Mouse (Mus musculus): Measurements from ENCODE around the gene Slc9a7. TPM values are rescaled to one million over a fixed set of nuclear protein-coding genes. Genes with fewer than 3 reads are reported as not detected.
A peak's percentile ranks its signal among the peaks of the same experiment; 100 is the strongest.

Slc9a7 gene
- polyA plus RNA-seq (2014; fragmentation: Nextera tagmentation; extraction: Ambion mirVana), result 1.2 and 1.4 TPM in 2 replicates

DNA sequence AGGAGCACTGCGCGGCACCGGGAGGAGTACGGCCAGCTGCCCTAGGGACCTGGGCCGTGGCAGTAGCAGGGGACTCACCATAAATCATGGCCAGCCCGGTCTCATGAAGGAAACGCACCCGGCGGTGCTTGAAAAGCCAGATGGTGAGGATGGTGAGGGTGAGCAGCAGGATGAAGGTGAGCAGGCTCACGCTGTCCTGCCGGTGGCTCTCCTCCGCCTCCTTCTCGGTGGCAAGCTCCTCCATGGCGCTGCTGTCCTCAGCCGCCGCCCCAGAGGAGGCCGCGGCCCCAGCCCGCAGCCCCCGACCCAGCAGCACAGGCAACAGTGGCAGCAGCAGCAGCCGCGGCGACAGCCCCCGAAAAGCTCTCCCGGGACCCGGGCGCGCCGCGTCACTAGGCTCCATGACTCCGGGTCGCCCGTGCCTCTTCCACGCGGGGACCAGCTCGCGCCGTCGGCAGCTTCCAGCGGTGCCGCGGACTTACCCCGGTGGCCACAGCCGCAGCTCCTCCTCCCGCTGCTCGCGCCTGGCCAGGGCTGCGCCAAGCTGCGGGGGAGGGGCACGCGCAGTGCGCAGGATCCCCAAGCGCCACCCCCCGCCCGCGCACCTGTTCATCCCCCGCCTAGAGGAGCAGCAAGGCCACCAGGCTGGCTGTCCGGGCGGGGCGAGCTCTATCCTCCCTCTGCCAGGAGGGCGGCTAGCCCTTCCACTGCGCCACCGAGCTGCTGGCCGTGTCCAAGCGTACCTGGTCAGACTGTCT, at the start of gene Slc9a7:
Gene Slc9a7, minus strand, starts transcription at position 526 of the 758 bp plus-strand sequence.
- Histone ChIP-seq H3K36me3 (ENCODE audit: insufficient read depth) (no peaks in the 10 kb centered on the region), H3K4me3 (ENCODE audit: low read depth, low read length) (peak within 1 kb of the TSS; percentile 46), H3K27ac (ENCODE audit: low read depth) (no peak within 1 kb of the TSS), H3K4me2 (peak within 1 kb of the TSS; percentile 71), H3K9ac (peak within 1 kb of the TSS; percentile 42), H3K4me1 (ENCODE audit: insufficient read depth) (no peaks in the 10 kb centered on the region), H3K9me3 (ENCODE audit: low read depth, low read length) (no peaks in the 10 kb centered on the region), H3K27me3 (ENCODE audit: insufficient read depth, low read length) (no peaks in the 10 kb centered on the region)
- 5% methylated on average over 54 of the region's 65 CpGs for WGBS
- peak; percentile 93 for ATAC-seq (ENCODE audit: insufficient read depth)
- peak; percentile 56 for DNase-seq
- TF ChIP-seq CTCF (IDR thresholded peaks at IDR 0.05; ENCODE audit: low read depth), result no peak

GRCm38 (mm10) chrX:20335722-20336121, 44.1 kb upstream of the Slc9a7 start:
- Histone ChIP-seq H3K27ac (ENCODE audit: low read depth) (no peak overlapping the region), H3K4me2 (no peak overlapping the region), H3K4me1 (ENCODE audit: insufficient read depth) (no peaks in the 10 kb centered on the region), H3K9ac (no peak overlapping the region), H3K4me3 (ENCODE audit: low read depth, low read length) (no peak overlapping the region), H3K27me3 (ENCODE audit: insufficient read depth, low read length) (no peaks in the 10 kb centered on the region), H3K36me3 (ENCODE audit: insufficient read depth) (no peaks in the 10 kb centered on the region), H3K9me3 (ENCODE audit: low read depth, low read length) (no peaks in the 10 kb centered on the region)
- ATAC-seq (ENCODE audit: insufficient read depth) (no peak), DNase-seq (peak; percentile 65)
- TF ChIP-seq CTCF (IDR thresholded peaks at IDR 0.05; ENCODE audit: low read depth), result peak; percentile 62
- 19% methylated on average over 2 of the region's 2 CpGs for WGBS

DNA sequence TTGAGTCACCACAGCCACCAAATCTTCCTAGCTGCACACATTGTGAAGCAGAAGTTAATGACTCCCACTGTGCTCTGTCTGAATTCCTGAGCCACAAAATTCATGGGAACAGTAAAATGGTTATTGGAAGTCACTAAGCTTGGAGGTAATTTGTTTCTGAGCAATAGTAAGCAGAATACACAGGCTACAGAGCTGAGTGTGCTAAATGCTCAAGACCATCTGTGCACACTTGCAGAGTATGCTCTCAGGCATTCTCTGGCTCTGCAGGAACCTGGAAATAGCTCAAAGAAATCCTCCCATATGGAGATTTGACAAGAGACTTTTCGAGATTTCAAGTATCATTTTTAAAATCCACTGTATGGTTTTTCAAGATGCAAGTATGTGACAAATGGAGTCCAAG, 41.1 kb upstream of the Slc9a7 start:
- no peak for TF ChIP-seq CTCF (IDR thresholded peaks at IDR 0.05; ENCODE audit: low read depth)
- WGBS, result 54% methylated on average over 1 of the region's 1 CpGs
- H3K4me1 ChIP-seq (ENCODE audit: insufficient read depth), result no peaks in the 10 kb centered on the region
- no peak overlapping the region for H3K27ac ChIP-seq (ENCODE audit: low read depth)
- no peak for DNase-seq
- no peaks in the 10 kb centered on the region for H3K9me3 ChIP-seq (ENCODE audit: low read depth, low read length)
- no peak overlapping the region for H3K4me3 ChIP-seq (ENCODE audit: low read depth, low read length)
- no peak overlapping the region for H3K9ac ChIP-seq
- H3K4me2 ChIP-seq, result no peak overlapping the region
- H3K36me3 ChIP-seq (ENCODE audit: insufficient read depth), result no peaks in the 10 kb centered on the region
- ATAC-seq (ENCODE audit: insufficient read depth), result no peak
- no peaks in the 10 kb centered on the region for H3K27me3 ChIP-seq (ENCODE audit: insufficient read depth, low read length)

GRCm38 (mm10) chrX:20307215-20307614, 15.6 kb upstream of the Slc9a7 start:
- Histone ChIP-seq H3K4me3 (ENCODE audit: low read depth, low read length) (no peak overlapping the region), H3K4me1 (ENCODE audit: insufficient read depth) (no peaks in the 10 kb centered on the region), H3K27me3 (ENCODE audit: insufficient read depth, low read length) (no peaks in the 10 kb centered on the region), H3K9ac (no peak overlapping the region), H3K27ac (ENCODE audit: low read depth) (no peak overlapping the region), H3K4me2 (no peak overlapping the region), H3K9me3 (ENCODE audit: low read depth, low read length) (no peaks in the 10 kb centered on the region), H3K36me3 (ENCODE audit: insufficient read depth) (no peaks in the 10 kb centered on the region)
- ATAC-seq (ENCODE audit: insufficient read depth) (no peak), DNase-seq (no peak)
- TF ChIP-seq CTCF (IDR thresholded peaks at IDR 0.05; ENCODE audit: low read depth), result no peak
- WGBS, result 32% methylated on average over 3 of the region's 3 CpGs

DNA sequence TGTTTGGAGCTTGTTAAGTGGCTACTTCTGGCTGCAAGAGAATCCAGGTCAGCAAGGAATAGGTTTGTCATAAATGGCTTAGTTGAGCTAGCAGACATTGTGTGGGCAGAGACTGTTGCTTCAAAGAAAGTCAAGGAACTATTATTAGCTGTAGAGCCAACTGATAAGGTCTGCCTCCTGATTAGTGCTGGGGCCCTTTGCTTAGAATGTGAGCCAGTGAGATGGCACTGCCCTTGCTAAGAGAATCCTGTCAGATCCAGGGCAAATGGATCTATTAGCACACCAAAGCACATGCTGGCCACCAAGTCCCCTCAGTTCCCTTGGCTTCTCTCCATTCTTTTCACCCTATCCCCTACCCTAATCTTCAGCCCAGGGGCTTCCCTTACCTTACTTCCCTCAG, 14.3 kb upstream of the Slc9a7 start:
- no peaks in the 10 kb centered on the region for H3K36me3 ChIP-seq (ENCODE audit: insufficient read depth)

DNA sequence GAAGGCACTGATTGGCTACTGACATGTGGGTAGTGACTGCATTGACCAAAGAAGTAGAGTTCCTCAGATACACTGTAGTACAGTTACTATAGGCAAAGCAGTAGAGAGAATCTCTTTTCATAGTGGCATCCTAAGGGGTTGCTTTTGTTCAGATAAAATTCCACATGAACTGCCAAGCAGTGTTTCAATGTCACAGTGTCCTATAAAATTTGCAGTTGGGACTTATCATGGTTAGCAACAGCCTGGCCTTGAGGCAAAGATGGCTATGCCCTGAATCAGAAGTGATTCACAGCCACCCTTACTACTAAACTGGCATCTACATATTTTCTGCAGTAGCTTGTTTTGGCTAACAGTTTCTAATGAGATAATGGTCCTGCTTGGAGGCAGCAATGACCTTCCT, 11.7 kb upstream of the Slc9a7 start:
- Histone ChIP-seq H3K9ac (no peak overlapping the region), H3K27me3 (ENCODE audit: insufficient read depth, low read length) (no peaks in the 10 kb centered on the region), H3K4me1 (ENCODE audit: insufficient read depth) (no peaks in the 10 kb centered on the region), H3K4me2 (no peak overlapping the region), H3K4me3 (ENCODE audit: low read depth, low read length) (no peak overlapping the region), H3K9me3 (ENCODE audit: low read depth, low read length) (no peaks in the 10 kb centered on the region), H3K27ac (ENCODE audit: low read depth) (no peak overlapping the region), H3K36me3 (ENCODE audit: insufficient read depth) (no peaks in the 10 kb centered on the region)
- ATAC-seq (ENCODE audit: insufficient read depth), result no peak
- TF ChIP-seq CTCF (IDR thresholded peaks at IDR 0.05; ENCODE audit: low read depth), result no peak
- DNase-seq, result no peak

More for the DNA sequence above, 14.3 kb upstream of the Slc9a7 start:
- H3K4me3 ChIP-seq (ENCODE audit: low read depth, low read length), result no peak overlapping the region
- DNase-seq, result no peak
- H3K27me3 ChIP-seq (ENCODE audit: insufficient read depth, low read length), result no peaks in the 10 kb centered on the region
- no peak overlapping the region for H3K9ac ChIP-seq
- no peak overlapping the region for H3K27ac ChIP-seq (ENCODE audit: low read depth)
- no peak overlapping the region for H3K4me2 ChIP-seq
- no peaks in the 10 kb centered on the region for H3K9me3 ChIP-seq (ENCODE audit: low read depth, low read length)
- no peak for TF ChIP-seq CTCF (IDR thresholded peaks at IDR 0.05; ENCODE audit: low read depth)
- ATAC-seq (ENCODE audit: insufficient read depth), result no peak
- H3K4me1 ChIP-seq (ENCODE audit: insufficient read depth), result no peaks in the 10 kb centered on the region

GRCm38 (mm10) chrX:20292040-20292417, 422 bp upstream of the Slc9a7 start:
- no peak for TF ChIP-seq CTCF (IDR thresholded peaks at IDR 0.05; ENCODE audit: low read depth)
- H3K27me3 ChIP-seq (ENCODE audit: insufficient read depth, low read length), result no peaks in the 10 kb centered on the region
- no peaks in the 10 kb centered on the region for H3K36me3 ChIP-seq (ENCODE audit: insufficient read depth)
- DNase-seq (no peak), ATAC-seq (ENCODE audit: insufficient read depth) (no peak; the same call in 1 of the 2 replicates)
- WGBS, result 30% methylated on average over 11 of the region's 11 CpGs
- peak overlapping the region; percentile 71 for H3K4me2 ChIP-seq
- no peaks in the 10 kb centered on the region for H3K9me3 ChIP-seq (ENCODE audit: low read depth, low read length)
- no peak overlapping the region for H3K9ac ChIP-seq
- peak overlapping the region; percentile 46 for H3K4me3 ChIP-seq (ENCODE audit: low read depth, low read length)
- H3K4me1 ChIP-seq (ENCODE audit: insufficient read depth), result no peaks in the 10 kb centered on the region
- H3K27ac ChIP-seq (ENCODE audit: low read depth), result no peak overlapping the region

All from lung, embryonic 14.5 days (tissue).